Mouse (Mus musculus) embryonic facial prominence, embryonic 11.5 days (tissue): ENCODE data around the gene Olfr1368. TPM values are rescaled to one million over a fixed set of nuclear protein-coding genes. Genes with fewer than 3 reads are reported as not detected.

Experiments used
- ATAC-seq: fragments of 200-750 bp; cut with Nextera tagmentation; replicated peaks from 2 replicates; pipeline ENCODE4 v1.8.0; 2017; ENCODE audit warnings: low read depth; ENCODE audit not compliant: insufficient number of reproducible peaks, low FRiP score, low TSS enrichment
- DNase-seq: peaks from one replicate; pipeline ENCODE4 v3.0.0-alpha.2; 2015; ENCODE audit warnings: low spot score
- H3K27ac ChIP-seq: fragments of 300-500 bp; sonication (generic); replicated peaks from 2 replicates; pipeline ENCODE4 v1.5.1; 2014; ENCODE audit warnings: mild to moderate bottlenecking, low read depth, low read length, control low read depth
- H3K27me3 ChIP-seq: fragments of 300-500 bp; sonication (generic); 2 replicates; pipeline ENCODE4 v1.6.1; 2014; ENCODE audit warnings: mild to moderate bottlenecking, low read length, moderate library complexity, mixed read lengths; ENCODE audit not compliant: control insufficient read depth, insufficient read depth
- H3K36me3 ChIP-seq: fragments of 300-500 bp; sonication (generic); replicated peaks from 2 replicates; pipeline ENCODE4 v1.6.1; 2014; ENCODE audit warnings: low read depth, mild to moderate bottlenecking, low read length, moderate library complexity, mixed read lengths; ENCODE audit not compliant: control insufficient read depth, insufficient read depth
- H3K4me1 ChIP-seq: fragments of 300-500 bp; sonication (generic); 2 replicates; pipeline ENCODE4 v1.6.1; 2014; ENCODE audit warnings: low read length, mixed read lengths; ENCODE audit not compliant: control insufficient read depth, insufficient read depth
- H3K4me2 ChIP-seq: fragments of 300-500 bp; sonication (generic); 2 replicates; pipeline ENCODE4 v1.6.1; 2014; ENCODE audit warnings: low read depth, mild to moderate bottlenecking, control low read depth, low read length, moderate library complexity
- H3K4me3 ChIP-seq: fragments of 300-500 bp; sonication (generic); 2 replicates; pipeline ENCODE4 v1.5.1; 2014; ENCODE audit warnings: low read depth, low read length, control low read depth
- H3K9ac ChIP-seq: fragments of 300-500 bp; sonication (generic); replicated peaks from 2 replicates; pipeline ENCODE4 v1.6.1; 2014; ENCODE audit warnings: mild to moderate bottlenecking, control low read depth, low read length
- H3K9me3 ChIP-seq: fragments of 300-500 bp; sonication (generic); replicated peaks from 2 replicates; pipeline ENCODE4 v1.6.1; 2016; ENCODE audit warnings: mild to moderate bottlenecking, low read length, inconsistent platforms, mixed read lengths; ENCODE audit not compliant: control insufficient read depth
- WGBS: fragments of 180-500 bp; shearing (Covaris S2); extraction: QIAGEN DNeasy Blood & Tissue Kit; methylation state at CpG from one replicate; pipeline ENCODE4 v1.1.7; 2014; 5-methylcytosine and 5-hydroxymethylcytosine counted together
- polyA plus RNA-seq: library from polyadenylated mRNA; unstranded; fragments of >200 nt; fragmentation: Nextera tagmentation; extraction: Ambion mirVana; gene quantifications from 2 replicates; pipeline ENCODE4 v1.2.1, GENCODE M21; 2014

The Olfr1368 gene
- not detected in 2 replicates for polyA plus RNA-seq

DNA sequence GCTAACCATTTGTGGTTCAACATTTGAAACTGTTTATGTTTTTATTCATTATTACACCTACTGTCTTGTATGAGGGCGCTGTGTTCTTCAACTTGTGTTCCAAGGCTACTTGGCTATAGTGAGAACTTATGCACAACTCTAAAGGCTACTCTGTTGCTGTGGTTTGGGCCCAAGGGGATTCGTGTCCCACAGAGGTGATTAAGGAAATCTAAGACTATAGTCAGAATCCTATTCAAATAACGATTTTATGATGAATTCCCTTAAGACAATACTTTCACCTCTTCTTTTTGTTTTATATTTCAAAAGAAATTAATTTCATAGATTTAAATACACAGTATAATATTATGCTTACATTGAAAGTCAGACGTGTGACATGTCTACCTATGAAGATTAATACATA, at the start of gene Olfr1368:
Gene Olfr1368 (minus strand): TSS at position 101 of the 400 bp plus-strand sequence.
- H3K9ac ChIP-seq = no peak within 1 kb of the TSS
- no peaks in the 10 kb centered on the region for H3K9me3 ChIP-seq
- 78% methylated on average over 4 of the region's 4 CpGs for WGBS
- H3K27me3 ChIP-seq = no peaks in the 10 kb centered on the region
- ATAC-seq (no peak), DNase-seq (no peak)
- no peak within 1 kb of the TSS for H3K27ac ChIP-seq
- no peak within 1 kb of the TSS for H3K4me3 ChIP-seq
- no peaks in the 10 kb centered on the region for H3K36me3 ChIP-seq
- H3K4me2 ChIP-seq = no peak within 1 kb of the TSS
- no peaks in the 10 kb centered on the region for H3K4me1 ChIP-seq

DNA sequence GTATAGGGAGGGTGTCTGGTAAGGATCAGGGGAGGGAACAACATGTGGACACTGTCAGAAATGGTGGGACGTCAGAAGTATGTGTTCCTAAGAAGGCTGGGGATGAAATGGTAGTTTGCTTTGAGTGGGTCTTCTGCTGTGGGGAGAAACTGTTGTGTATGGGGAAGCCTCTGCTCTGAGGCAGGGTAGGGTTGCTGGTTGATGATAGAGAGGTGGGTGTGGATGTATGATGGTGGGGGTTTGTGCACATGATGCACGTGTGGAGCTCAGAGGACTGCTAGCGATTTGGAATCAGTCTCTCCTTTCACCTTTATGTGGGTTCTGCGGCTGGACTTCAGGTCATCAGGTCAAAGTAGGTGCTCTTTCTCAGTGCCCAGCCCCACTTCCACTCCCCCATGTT, 39.9 kb upstream of the Olfr1368 start:
- ATAC-seq (no peak), DNase-seq (no peak)
- no peak overlapping the region for H3K27ac ChIP-seq
- WGBS = 77% methylated on average over 4 of the region's 4 CpGs
- H3K4me1 ChIP-seq = peaks cover 4% of the 10 kb centered on the region; the same call in 1 of the 2 replicates
- H3K9me3 ChIP-seq = no peaks in the 10 kb centered on the region
- H3K36me3 ChIP-seq = peaks cover 28% of the 10 kb centered on the region
- no peak overlapping the region for H3K9ac ChIP-seq
- no peak overlapping the region for H3K4me2 ChIP-seq
- H3K4me3 ChIP-seq = no peak overlapping the region
- no peaks in the 10 kb centered on the region for H3K27me3 ChIP-seq

GRCm38 (mm10) chr13:21183661-21184060, 38.0 kb upstream of the Olfr1368 start:
- H3K36me3 ChIP-seq = peaks cover 23% of the 10 kb centered on the region

DNA sequence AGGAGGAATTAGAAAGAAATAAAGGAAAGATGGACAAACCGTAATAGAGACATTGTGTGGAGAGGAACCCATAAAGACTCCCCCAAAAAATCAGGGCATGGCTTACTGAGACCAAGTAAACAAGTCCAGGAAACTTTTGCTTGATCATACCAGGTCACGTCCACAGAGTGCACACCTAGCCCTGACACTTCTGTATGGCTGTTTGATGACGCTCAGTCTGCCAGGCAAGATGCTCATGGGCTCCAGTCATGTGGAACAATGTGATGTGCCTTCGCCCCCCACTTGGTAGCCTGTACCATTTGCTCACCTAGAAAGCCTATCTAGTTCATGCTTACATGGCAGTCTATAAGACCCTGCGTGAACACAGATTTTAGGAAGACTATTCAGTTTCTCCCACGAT, 37.4 kb upstream of the Olfr1368 start:
- Histone ChIP-seq H3K4me1 (peaks cover 4% of the 10 kb centered on the region; the same call in 1 of the 2 replicates), H3K9ac (no peak overlapping the region; the same call in 1 of the 2 replicates), H3K36me3 (peaks cover 19% of the 10 kb centered on the region), H3K4me3 (no peak overlapping the region), H3K9me3 (no peaks in the 10 kb centered on the region), H3K4me2 (no peak overlapping the region), H3K27me3 (no peaks in the 10 kb centered on the region), H3K27ac (no peak overlapping the region)
- ATAC-seq = no peak
- no peak for DNase-seq
- WGBS = 94% methylated on average over 6 of the region's 6 CpGs

More at GRCm38 (mm10) chr13:21183661-21184060, 38.0 kb upstream of the Olfr1368 start:
- Histone ChIP-seq H3K4me1 (peaks cover 4% of the 10 kb centered on the region; the same call in 1 of the 2 replicates), H3K9ac (no peak overlapping the region), H3K27ac (no peak overlapping the region), H3K27me3 (no peaks in the 10 kb centered on the region), H3K4me2 (no peak overlapping the region), H3K9me3 (no peaks in the 10 kb centered on the region), H3K4me3 (no peak overlapping the region)
- WGBS = 90% methylated on average over 7 of the region's 7 CpGs
- no peak for ATAC-seq
- no peak for DNase-seq

DNA sequence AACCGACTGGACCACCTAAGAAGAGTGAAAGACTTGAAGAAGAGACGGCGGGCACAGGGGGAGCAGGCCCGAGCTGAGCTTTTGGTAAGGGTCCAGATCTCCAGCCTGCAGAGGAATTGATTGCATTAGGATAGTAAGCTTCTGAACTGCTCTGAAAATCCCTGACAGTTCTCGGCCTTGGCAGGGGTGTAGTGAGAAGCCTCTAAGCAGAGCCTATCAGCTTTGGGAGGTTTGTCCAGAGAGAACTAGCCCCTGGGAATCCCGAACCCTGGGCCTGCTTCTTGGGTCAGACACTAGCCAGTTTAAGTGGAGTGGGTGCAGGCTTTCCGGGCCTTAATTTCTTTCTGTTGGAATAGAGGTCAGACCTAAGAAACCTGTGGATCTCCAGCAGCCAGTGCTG, 36.3 kb upstream of the Olfr1368 start:
- Histone ChIP-seq H3K4me1 (peaks cover 4% of the 10 kb centered on the region; the same call in 1 of the 2 replicates), H3K27ac (no peak overlapping the region), H3K9ac (peak overlapping the region; percentile 41; the same call in 1 of the 2 replicates), H3K27me3 (no peaks in the 10 kb centered on the region), H3K9me3 (no peaks in the 10 kb centered on the region), H3K36me3 (peaks cover 16% of the 10 kb centered on the region), H3K4me2 (peak overlapping the region; percentile 81), H3K4me3 (peak overlapping the region; percentile 100)
- no peak for ATAC-seq
- 75% methylated on average over 7 of the region's 7 CpGs for WGBS
- DNase-seq = no peak

DNA sequence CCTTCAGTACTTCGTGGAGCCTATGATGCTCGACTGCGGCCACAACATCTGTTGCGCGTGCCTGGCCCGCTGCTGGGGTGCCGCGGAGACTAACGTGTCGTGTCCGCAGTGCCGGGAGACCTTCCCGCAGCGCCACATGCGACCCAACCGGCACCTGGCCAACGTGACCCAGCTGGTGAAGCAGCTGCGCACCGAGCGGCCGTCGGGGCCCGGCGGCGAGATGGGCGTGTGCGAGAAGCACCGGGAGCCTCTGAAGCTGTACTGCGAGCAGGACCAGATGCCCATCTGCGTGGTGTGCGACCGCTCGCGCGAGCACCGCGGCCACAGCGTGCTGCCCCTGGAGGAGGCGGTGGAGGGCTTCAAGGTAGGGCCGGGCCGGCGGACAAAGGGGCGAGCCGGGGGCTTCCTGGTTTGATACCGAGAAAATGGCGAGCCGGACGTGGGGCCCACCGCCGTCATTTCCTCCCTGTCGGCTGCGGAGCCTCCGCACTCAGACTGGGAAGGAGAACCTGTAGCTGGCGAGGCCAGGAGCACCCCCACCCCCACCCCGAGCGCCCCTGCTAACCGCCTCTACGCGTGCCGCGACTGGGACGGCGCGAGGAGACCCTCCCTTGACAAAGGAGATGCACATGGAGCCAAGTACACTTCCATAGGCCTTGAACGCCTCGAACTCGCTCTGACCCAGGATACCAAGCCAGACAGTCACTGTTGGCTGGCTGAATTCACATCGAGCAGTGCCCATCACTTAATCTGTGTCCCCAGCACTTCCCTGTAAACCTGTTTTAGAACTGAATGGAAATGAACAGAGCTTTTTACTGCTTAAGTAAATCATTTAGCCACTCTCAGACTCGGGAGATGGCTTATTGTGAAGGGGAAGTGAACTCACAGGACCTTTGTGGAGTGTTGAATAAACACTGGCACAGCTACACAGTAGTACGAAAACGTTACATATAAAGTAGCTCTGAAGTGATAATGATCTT, 35.2 kb upstream of the Olfr1368 start:
- H3K9ac ChIP-seq = peak overlapping the region; percentile 95
- WGBS = under 1% methylated on average over 70 of the region's 71 CpGs

GRCm38 (mm10) chr13:21179724-21180550, 34.3 kb upstream of the Olfr1368 start:
- Histone ChIP-seq H3K4me2 (peak overlapping the region; percentile 81), H3K9me3 (no peaks in the 10 kb centered on the region), H3K27me3 (no peaks in the 10 kb centered on the region), H3K4me1 (peaks cover 4% of the 10 kb centered on the region; the same call in 1 of the 2 replicates), H3K4me3 (peak overlapping the region; percentile 100), H3K27ac (peak overlapping the region; percentile 94), H3K36me3 (peaks cover 6% of the 10 kb centered on the region), H3K9ac (peak overlapping the region; percentile 95)
- WGBS = under 1% methylated on average over 78 of the region's 80 CpGs
- ATAC-seq (peak; percentile 96), DNase-seq (peak; percentile 91)

More for the DNA sequence above, 35.2 kb upstream of the Olfr1368 start:
- H3K36me3 ChIP-seq = peaks cover 12% of the 10 kb centered on the region
- H3K27me3 ChIP-seq = no peaks in the 10 kb centered on the region
- peak overlapping the region; percentile 94 for H3K27ac ChIP-seq
- peak; percentile 63 for ATAC-seq
- no peaks in the 10 kb centered on the region for H3K9me3 ChIP-seq
- H3K4me3 ChIP-seq = peak overlapping the region; percentile 100
- H3K4me1 ChIP-seq = peaks cover 4% of the 10 kb centered on the region; the same call in 1 of the 2 replicates
- DNase-seq = peak; percentile 74
- peak overlapping the region; percentile 81 for H3K4me2 ChIP-seq
